Mouse (Mus musculus) urinary bladder, postnatal 10 days (tissue): ENCODE results near the gene Mcm9.
A peak's percentile ranks its signal among the peaks of the same experiment; 100 is the strongest.
"Not testable (repeated sequence)": the region's sequence is repeated elsewhere in the genome, so short reads cannot be mapped to it uniquely, and the experiment has no call there.

Experiments
- DNase-seq: peaks from one replicate; pipeline ENCODE4 v3.0.0; 2022; ENCODE audit warnings: low spot score

Gene Mcm9

DNA sequence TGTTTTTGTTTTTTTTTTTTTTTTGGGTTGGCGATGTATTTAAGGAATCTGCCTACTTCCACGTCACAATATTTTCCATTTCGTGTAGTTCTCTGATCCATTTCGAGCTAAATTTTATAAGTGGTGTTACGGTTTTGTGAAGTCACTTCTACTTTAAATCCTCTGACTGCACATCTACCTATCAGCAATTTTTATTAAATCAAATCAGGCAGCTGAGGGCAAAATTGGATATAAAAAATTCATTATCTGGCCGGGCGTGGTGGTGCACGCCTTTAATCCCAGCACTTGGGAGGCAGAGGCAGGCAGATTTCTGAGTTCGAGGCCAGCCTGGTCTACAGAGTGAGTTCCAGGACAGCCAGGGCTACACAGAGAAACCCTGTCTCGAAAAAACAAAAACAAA lies at the start of gene Mcm9:
Mcm9 (minus strand) TSS at position 101 of the 400 bp plus-strand sequence.
- DNase-seq, result not testable (repeated sequence)

GRCm38 (mm10) chr10:53661788-53662187 lies 31.5 kb upstream of the Mcm9 start:
- DNase-seq, result no peak

DNA sequence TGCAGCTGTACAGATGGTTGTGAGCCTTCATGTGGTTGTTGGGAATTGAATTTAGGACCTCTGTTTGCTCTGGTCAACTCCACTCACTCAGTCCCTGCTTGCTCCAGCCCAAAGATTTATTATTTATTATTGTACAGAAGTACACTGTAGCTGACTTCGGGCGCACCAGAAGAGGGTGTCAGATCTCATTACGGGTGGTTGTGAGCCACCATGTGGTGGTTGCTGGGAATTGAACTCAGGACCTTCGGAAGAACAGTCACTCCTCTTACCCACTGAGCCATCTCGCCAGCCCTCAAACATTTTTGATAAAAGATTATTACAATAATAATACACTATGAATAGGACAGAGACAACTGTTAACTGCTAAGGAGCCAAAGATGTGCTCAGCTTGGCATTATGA lies 24.0 kb upstream of the Mcm9 start:
- DNase-seq, result not testable (repeated sequence)

GRCm38 (mm10) chr10:53650683-53651082 lies 20.4 kb upstream of the Mcm9 start:
- DNase-seq, result no peak

- DNase-seq, result no peak
Measured at GRCm38 (mm10) chr10:53641507-53641906, 11.3 kb upstream of the Mcm9 start.

GRCm38 (mm10) chr10:53635246-53635971 lies 5.2 kb upstream of the Mcm9 start:
- no peak for DNase-seq

DNA sequence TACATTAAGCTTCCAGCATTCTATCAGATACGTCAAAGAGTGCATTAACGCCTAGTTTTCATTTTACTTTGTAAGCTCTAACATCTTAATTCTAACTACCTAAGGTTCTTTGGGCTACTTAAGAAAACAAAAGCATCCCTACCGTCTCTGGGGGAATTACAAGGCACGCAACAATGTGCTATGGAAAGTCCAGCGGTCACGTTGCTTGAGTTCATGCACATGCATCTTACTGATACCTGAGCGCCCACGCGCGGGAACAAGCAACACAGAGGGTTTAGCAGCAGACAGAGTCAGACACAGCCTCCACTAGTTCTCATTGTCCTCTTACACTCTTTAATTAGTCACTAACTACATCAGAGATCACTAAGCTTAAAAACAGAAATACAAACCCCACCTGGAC lies 3.9 kb upstream of the Mcm9 start:
- DNase-seq, result no peak

DNA sequence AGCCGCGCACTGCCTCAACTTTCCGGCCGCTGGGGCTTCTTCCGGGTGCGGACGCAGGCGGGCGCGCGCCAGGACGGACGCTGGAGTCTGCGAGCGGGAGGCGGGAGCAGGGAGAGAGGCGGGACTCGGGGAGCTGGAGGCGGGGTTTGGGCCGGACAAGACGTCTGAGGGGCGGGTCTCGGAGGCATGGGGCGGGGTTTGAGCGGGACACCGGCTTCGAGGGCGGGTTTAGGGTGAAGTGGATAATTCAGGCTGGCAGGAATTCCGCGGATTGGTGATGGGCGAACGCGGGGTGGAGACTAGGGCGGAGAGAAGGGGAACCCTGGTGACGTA lies 355 bp downstream of the Mcm9 start:
- DNase-seq, result peak; percentile 84

DNA sequence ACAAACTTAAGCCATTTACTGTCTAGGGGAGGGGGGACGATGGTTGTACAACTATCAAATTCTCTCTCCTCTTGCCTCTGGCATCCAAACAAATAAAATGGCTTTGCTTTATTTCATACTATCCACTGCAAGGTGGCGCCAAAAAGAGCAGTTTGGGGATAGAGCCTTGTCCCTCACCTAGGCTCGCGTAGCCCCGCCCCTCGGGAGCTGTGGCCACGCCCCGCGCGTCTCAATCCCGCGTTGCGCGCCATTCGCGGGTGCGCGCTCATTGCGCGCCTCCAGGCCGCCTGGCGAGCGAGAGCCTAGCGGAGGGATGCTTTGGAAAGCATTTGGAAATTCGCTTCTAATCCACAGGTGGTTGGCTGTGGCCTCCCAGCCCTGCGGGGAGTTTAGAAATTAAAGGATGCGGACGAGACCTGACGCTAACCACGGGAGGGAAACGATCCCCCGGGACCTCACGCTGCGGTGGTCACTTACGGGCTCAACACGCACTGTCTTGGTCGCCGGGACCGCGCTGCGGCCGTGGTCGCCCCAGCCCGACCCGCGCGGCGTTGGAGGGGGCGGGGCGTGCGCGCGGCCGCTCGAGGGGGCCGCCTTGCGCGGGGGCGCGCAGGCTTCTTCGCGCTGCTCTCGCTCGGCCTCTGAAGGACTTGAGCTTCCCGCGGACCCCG lies 857 bp downstream of the Mcm9 start:
- peak; percentile 52 for DNase-seq

GRCm38 (mm10) chr10:53615850-53616616 lies 14.2 kb downstream of the Mcm9 start:
- DNase-seq, result no peak

DNA sequence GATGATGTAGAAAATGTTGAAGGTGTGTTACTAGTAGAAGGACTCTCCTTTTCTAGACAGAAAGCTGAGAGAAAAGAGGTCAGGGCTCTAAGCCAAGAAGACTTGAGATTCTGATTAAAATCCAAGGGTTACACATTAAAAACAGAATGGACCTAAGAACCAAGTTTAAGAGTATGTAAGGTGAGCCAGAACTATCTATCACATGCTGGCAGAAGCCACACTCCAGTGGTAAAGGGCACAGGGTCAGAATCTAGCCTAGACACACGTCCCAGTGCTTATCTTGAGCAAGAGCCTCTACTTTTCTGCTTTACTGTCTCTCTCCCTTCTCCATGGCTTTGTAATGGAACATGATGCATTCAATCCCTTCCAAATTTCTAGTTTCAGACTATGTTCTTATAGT lies 16.3 kb downstream of the Mcm9 start:
- DNase-seq, result no peak

DNA sequence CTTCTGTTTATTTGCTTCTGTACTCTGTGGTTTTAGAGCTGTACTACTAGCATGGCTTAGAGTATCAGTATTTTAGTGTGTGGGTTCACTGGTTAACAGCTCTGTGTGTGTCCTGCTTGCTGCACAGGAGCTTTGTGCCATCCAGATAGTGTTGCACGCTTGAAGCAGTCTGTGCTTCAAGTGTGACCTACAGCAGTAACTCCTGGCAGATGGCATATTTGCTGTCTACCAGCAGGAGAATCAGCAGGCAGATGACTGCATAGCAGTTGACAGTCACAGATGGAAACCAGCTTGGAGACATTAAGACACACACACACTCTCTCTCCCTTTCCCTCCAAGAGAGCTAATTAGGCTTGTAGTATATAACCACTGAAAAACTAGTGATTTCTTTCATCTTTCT lies 18.1 kb downstream of the Mcm9 start:
- DNase-seq, result no peak

- DNase-seq, result no peak
Measured at GRCm38 (mm10) chr10:53608274-53608673, 22.0 kb downstream of the Mcm9 start.

- DNase-seq, result no peak
Measured at GRCm38 (mm10) chr10:53605328-53605727, 24.9 kb downstream of the Mcm9 start.

- DNase-seq, result no peak
Measured at GRCm38 (mm10) chr10:53598821-53599220, 31.4 kb downstream of the Mcm9 start.

DNA sequence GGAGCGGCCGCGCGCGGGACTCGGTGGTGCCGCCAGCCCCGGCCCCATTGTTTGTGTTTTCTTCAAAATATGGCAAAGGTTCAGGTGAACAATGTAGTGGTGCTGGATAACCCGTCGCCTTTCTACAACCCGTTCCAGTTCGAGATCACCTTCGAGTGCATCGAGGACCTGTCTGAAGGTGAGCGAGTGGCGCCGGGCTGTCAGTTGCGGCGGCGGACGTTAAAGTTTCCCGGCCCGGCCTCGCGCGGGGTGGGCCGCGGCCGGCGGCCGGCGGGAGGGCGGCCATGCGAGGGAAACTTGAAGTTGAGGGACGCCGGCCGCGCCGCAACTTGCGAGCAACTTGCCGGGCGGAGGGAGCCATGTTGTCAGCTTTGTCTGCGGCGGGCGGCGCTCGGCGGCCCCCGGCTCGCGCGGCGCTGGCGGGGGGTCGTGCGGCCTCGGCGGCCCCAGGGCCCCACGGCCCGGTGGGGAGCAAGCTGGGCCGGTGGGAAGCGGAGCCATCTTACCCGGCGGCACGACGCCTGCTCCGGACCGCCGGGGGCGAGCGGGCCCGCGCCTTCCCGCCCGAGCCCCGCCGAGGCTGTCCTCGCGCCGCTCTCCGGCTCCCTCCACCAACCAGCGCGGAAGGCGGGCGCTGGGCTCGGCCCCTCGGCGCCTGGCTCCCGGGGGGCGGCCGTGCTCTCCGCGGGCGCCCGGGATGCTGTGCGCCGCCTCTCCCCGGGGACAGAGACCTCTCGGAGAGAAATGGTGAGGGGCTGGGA lies 32.9 kb downstream of the Mcm9 start:
- no peak for DNase-seq

DNA sequence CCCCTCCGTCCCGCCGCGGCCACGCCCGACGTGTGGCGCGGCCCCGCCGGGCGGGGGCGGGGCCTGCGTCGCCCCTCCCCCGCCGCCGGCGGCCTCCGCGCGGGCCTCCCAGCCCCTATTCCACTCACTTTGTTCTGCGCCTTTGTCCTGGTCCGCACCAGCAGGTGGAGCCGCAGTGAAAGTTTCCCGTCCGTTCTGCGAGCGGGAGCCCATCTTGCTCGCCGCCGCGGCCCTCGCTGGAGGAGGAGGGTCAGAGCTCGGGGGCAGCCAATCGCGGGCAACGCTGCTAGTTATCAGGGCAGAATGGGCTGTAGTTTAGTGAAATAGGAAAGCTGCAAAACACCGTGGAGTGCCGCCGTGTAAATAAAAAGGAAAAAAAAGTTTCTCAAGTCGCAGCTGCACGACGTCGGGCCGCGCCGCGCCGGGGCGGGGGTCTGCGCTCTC lies 33.5 kb downstream of the Mcm9 start, which contains the start of gene Asf1a:
Asf1a (plus strand) TSS at position 81 of the 444 bp plus-strand sequence.
- DNase-seq, result peak; percentile 89

DNA sequence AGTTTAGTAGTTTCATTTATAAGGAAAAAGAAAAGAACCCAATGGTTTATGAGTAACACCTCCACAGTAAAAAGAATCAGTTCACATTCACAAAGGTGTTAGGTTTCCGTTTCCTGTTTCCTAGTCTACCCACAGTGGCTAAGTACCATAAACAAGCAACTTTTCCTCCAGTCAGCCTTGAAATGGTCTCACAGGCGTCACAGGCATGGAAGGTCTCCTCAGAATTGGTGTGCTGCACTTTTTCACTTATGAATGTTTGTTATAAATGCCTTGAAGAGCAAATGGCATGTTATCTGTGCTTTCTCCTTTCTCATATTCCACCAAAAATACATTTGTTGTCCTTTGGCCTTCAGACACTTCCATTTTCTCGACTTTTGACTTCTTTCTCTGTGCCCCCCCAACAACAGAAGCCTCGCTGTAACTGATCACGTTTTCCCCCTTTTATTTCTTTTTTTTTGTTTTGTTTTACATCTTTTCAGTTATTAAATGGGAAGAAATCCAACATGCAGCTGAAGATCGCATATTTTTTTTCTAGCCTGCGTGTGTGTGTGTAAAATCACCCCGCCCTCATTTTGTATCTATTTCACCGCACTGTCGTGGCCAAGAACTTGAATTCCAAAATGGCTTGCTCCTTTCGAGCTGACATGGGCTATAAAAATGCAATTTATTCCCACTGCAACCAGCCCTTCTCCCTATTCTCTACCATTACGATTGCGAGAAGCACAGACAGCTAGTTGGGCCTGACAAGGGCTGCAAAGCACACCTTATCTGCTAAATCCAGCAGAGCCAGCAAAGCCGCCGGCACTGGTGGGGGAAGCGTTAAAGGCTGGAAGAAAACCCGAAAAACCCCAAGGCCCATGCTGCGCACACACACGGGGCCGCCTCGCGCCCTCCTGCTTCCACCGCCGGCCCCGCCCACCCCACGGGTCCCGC lies 34.2 kb downstream of the Mcm9 start:
- DNase-seq, result no peak

DNA sequence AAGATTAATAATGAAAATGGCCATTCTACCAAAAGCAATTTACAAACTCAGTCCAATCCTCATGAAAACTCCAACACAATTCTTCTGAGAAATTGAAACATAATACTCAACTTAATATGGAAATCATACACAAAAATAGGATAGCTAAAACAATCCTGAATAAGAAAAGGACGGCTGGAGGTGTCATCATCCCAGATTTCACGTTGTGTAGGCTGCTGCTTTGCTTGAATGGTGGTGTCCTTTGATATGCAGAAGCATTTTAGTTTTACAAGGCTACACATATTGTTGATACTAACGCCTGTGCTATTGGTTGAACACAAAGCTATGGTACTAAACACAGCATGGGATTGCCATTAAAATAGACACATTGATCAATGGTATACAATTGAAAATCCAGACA lies 44.5 kb downstream of the Mcm9 start:
- DNase-seq, result no peak

DNA sequence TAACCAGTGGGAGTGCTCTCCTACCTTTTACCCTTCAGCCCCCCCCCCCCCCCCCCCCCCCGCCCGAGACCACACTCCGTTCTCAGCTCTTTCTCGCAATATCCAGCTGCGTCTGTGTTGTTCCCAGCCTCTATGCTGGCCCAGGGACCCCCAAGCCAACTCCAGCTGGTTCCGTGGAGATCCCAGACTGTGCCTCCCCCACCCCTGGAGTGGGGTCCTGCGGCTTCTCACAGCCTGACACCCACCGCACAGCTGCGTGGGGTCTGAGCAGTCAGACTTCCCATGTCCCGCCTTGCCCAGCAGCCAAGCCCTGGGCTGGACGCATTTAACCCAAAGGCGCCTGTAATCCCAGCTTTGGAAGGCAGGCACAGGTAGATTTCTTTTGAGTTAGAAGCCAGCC lies 49.2 kb downstream of the Mcm9 start:
- DNase-seq, result no peak

DNA sequence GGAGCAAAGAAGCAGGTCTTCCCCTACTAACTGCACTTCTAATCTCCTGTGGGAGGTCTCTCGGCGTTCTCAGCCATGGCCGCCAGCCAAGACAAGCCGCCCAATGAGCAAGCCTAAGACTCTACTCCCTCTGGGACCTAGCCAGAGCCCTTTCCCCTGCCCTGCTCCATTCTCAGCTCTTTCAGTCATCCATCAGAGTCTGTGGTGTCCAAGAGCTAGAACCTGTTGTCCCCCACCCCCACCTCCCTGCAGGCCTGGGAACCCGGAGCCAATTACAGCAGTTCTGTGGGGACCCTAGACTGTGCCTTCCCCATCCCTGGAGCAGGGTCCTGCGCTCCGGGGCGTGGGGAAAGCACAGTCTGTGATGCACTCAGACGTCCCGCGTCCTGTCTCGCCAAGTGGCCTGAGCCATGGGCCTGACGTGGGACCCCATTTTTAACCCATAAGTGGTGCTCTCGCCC lies 49.6 kb downstream of the Mcm9 start:
- no peak for DNase-seq
